In the genomic region with DNA sequence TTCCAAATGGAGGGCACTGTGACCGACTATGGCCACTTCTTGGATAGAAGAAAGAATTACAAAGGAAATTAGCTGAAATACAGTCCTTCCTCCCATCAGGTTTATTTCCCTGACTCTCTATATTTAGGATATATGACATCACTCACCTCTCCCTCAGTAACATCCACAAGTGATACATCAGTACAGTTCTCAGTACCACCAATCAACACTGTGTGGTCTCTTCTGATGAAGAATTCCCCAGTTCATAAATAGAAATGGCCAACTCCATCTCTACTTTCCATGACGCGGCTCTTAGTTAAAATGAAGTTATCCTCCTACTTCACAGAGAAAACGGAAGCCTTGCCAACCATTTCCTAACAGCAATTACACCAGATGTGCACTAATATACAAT, we compare ENCODE assay signal across 23 mouse cellular contexts.
"Had no signal": no experiment of that assay in that cellular context is flagged by ENCODE, and none has a peak within 500 bp of the region (broad histone marks: within the 10 kb centered on the region; RNA-seq: fewer than 3 reads in every experiment).

No protein-coding gene starts in this region.

- DNase-seq: kidney, postnatal 25 days; layer of hippocampus, adult 9-11 months; liver; lung, adult 18-20 months; lung, postnatal 10 days; lung, postnatal 36 days; right cerebral cortex, postnatal 25 days; spleen, adult 18-20 months; thymus, postnatal 25 days had no signal

- H3K4me2 ChIP-seq: limb, embryonic 13.5 days; liver, embryonic 12.5 days; liver, embryonic 15.5 days; lung, embryonic 15.5 days; midbrain, embryonic 13.5 days; neural tube, embryonic 13.5 days; stomach, embryonic 15.5 days had no signal

- H3K4me1 ChIP-seq: limb, embryonic 10.5 days; limb, embryonic 13.5 days; liver, embryonic 12.5 days; liver, embryonic 15.5 days; lung, embryonic 15.5 days; megakaryocyte, embryonic 14.5 days; midbrain, embryonic 10.5 days; midbrain, embryonic 13.5 days; neural tube, embryonic 13.5 days; stomach, embryonic 15.5 days had no signal

- H3K27me3 ChIP-seq: limb, embryonic 13.5 days; liver, embryonic 12.5 days; liver, embryonic 15.5 days; lung, embryonic 15.5 days; megakaryocyte, embryonic 14.5 days; midbrain, embryonic 13.5 days; neural tube, embryonic 13.5 days; stomach, embryonic 15.5 days had no signal

- H3K4me3 ChIP-seq: layer of hippocampus, adult 2 months; limb, embryonic 10.5 days; limb, embryonic 13.5 days; liver, embryonic 12.5 days; liver, embryonic 15.5 days; lung, embryonic 15.5 days; megakaryocyte, embryonic 14.5 days; midbrain, embryonic 10.5 days; midbrain, embryonic 13.5 days; myocyte; neural tube, embryonic 13.5 days; stomach, embryonic 15.5 days had no signal

- ATAC-seq: liver, embryonic 12.5 days; midbrain, embryonic 13.5 days; midbrain, embryonic 16.5 days had no signal

- H3K27ac ChIP-seq: kidney, postnatal 0 days; layer of hippocampus, adult 2 months; limb, embryonic 10.5 days; limb, embryonic 13.5 days; liver, embryonic 12.5 days; liver, embryonic 15.5 days; lung, embryonic 15.5 days; midbrain, embryonic 10.5 days; midbrain, embryonic 13.5 days; neural tube, embryonic 13.5 days; stomach, embryonic 15.5 days had no signal

- H3K9me3 ChIP-seq: limb, embryonic 10.5 days; limb, embryonic 13.5 days; liver, embryonic 12.5 days; liver, embryonic 15.5 days; lung, embryonic 15.5 days; megakaryocyte, embryonic 14.5 days; midbrain, embryonic 10.5 days; midbrain, embryonic 13.5 days; neural tube, embryonic 13.5 days; stomach, embryonic 15.5 days had no signal

- H3K36me3 ChIP-seq: limb, embryonic 10.5 days; limb, embryonic 13.5 days; liver, embryonic 12.5 days; liver, embryonic 15.5 days; lung, embryonic 15.5 days; midbrain, embryonic 10.5 days; midbrain, embryonic 13.5 days; neural tube, embryonic 13.5 days; stomach, embryonic 15.5 days had no signal

- H3K9ac ChIP-seq: limb, embryonic 13.5 days; liver, embryonic 12.5 days; liver, embryonic 15.5 days; lung, embryonic 15.5 days; midbrain, embryonic 13.5 days; neural tube, embryonic 13.5 days; stomach, embryonic 15.5 days had no signal
